Mouse (Mus musculus): ENCODE data around the gene Prr14l. TPM values are rescaled to one million over a fixed set of nuclear protein-coding genes. Genes with fewer than 3 reads are reported as not detected.

Gene Prr14l
- 11.0 TPM for polyA plus RNA-seq (2014; fragmentation: Illumina TruSeq; extraction: RNeasy Lipid Tissue Mini Kit (QIAGEN cat#74804); ENCODE audit: low read depth, low replicate concordance)

GRCm38 (mm10) chr5:32853731-32854507 lies at the start of gene Prr14l:
TSS of gene Prr14l (minus strand) at chr5:32854256.

GRCm38 (mm10) chr5:32863253-32864228 lies 9.5 kb upstream of the Prr14l start, which contains the start of gene Depdc5:
TSS of gene Depdc5 (plus strand) at chr5:32863701.

GRCm38 (mm10) chr5:32827009-32827408 lies 27.0 kb downstream of the Prr14l start, which contains the start of gene Gm20671:
TSS of gene Gm20671 (minus strand) at chr5:32827109.

GRCm38 (mm10) chr5:32785313-32785915 lies 68.6 kb downstream of the Prr14l start, which contains the start of gene Pisd:
TSS of gene Pisd (minus strand) at chr5:32785646.

Other genes with a start within 250 kb of the Prr14l start
- gene Yes1, start 243.1 kb downstream of the Prr14l start, polyA plus RNA-seq (2014; fragmentation: Illumina TruSeq; extraction: RNeasy Lipid Tissue Mini Kit (QIAGEN cat#74804); ENCODE audit: low read depth, low replicate concordance), result 86.1 TPM
- 9.1 TPM for gene Pisd, start 68.6 kb downstream of the Prr14l start, polyA plus RNA-seq (2014; fragmentation: Illumina TruSeq; extraction: RNeasy Lipid Tissue Mini Kit (QIAGEN cat#74804); ENCODE audit: low read depth, low replicate concordance)
- not detected for gene Gm20671, start 27.1 kb downstream of the Prr14l start, polyA plus RNA-seq (2014; fragmentation: Illumina TruSeq; extraction: RNeasy Lipid Tissue Mini Kit (QIAGEN cat#74804); ENCODE audit: low read depth, low replicate concordance)
- 36.9 TPM for gene Depdc5, start 9.4 kb upstream of the Prr14l start, polyA plus RNA-seq (2014; fragmentation: Illumina TruSeq; extraction: RNeasy Lipid Tissue Mini Kit (QIAGEN cat#74804); ENCODE audit: low read depth, low replicate concordance)
- 226 TPM for gene Ywhah, start 164.6 kb upstream of the Prr14l start, polyA plus RNA-seq (2014; fragmentation: Illumina TruSeq; extraction: RNeasy Lipid Tissue Mini Kit (QIAGEN cat#74804); ENCODE audit: low read depth, low replicate concordance)
- 60.8 TPM for gene Slc5a1, start 250.0 kb upstream of the Prr14l start, polyA plus RNA-seq (2014; fragmentation: Illumina TruSeq; extraction: RNeasy Lipid Tissue Mini Kit (QIAGEN cat#74804); ENCODE audit: low read depth, low replicate concordance)

Measured in kidney, adult 10 weeks (tissue).